Mouse (Mus musculus): ENCODE measurements around the gene Sipa1.

DNA sequence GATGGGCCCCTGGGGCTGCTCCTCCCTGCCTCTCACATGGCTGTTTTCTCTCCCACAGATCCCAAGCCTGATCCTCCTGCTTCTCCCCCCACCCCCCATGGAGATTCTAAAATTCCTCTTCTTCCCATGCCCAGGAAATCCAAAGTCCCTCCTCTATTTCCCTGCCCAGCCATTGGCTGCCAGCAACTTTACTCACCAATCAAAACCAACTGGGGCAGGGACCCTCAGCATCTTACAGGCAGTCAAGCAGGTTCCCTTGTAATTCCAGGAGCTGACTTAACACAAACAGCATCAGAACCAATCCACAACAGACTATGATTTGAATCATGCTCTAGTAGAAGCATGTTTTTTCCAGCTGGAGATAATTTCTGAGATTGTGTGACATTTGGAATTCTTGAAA, 33.6 kb downstream of the Sipa1 start:
- no peak for TF ChIP-seq GATA1 (IDR thresholded peaks at IDR 0.05; ENCODE audit: low read length)
- TF ChIP-seq TAL1 (IDR thresholded peaks at IDR 0.05; ENCODE audit: low read length): no peak

All from erythroblast, embryonic 14.5 days (primary cell).